10 mouse cellular contexts compared by ENCODE assay signal in the genomic region with DNA sequence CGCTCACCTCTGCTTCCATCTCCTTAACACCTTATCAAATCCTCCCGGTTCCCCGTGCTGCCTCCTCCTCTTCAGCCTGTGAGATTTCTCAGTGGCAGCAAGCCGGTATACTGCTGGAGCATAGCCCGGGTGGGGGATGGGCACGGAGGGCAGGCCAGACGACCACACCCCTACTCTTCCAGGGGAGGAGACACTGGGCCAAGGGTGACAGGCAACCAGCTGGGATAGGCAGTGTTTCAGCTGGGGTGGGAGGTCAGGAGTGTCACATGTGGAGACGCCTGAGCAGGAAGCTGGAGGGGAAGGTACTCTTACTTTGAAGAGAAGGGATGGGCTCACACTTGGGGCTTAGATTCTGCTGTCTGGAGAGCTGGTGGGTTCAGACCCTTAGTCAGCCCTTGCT. TPM values are rescaled to one million over a fixed set of nuclear protein-coding genes. Genes with fewer than 3 reads are reported as not detected.
DNase-seq lines count a peak whose midpoint lies in the region; ATAC-seq and TF ChIP-seq lines count a peak whose summit lies in the region.
"Had no signal": no experiment of that assay in that cellular context is flagged by ENCODE, and none has a peak within 500 bp of the region (broad histone marks: within the 10 kb centered on the region; RNA-seq: fewer than 3 reads in every experiment).

No protein-coding gene starts in this region.

- no peak overlapping the region for H3K9ac ChIP-seq in neural tube, embryonic 14.5 days (replicated peaks; ENCODE audit: low read depth, low read length)
- H3K9ac ChIP-seq: liver, embryonic 14.5 days had no signal

- H3K27me3 ChIP-seq in heart, embryonic 10.5 days (ENCODE audit: insufficient read depth, poor library complexity, severe bottlenecking) = peaks cover 52% of the 10 kb centered on the region; the same call in 1 of the 2 replicates
- H3K27me3 ChIP-seq in neural tube, embryonic 14.5 days (ENCODE audit: control insufficient read depth, insufficient read depth, low read length) = no peaks in the 10 kb centered on the region

- peak; percentile 32; the same call in 1 of the 2 replicates for ATAC-seq in neural tube, embryonic 14.5 days (ENCODE audit: low read depth)

- no peak for TF ChIP-seq CTCF in left cerebral cortex, adult 2 months (IDR thresholded peaks at IDR 0.05)

- intact Hi-C loops in left cerebral cortex, adult 2 months (cut with DNase I) = no loop called here

- 2% methylated on average over 8 of the region's 8 CpGs for WGBS in heart, embryonic 10.5 days
- WGBS in neural tube, embryonic 14.5 days = 10% methylated on average over 8 of the region's 8 CpGs

- no peak overlapping the region for H3K27ac ChIP-seq in heart, embryonic 10.5 days
- no peak overlapping the region for H3K27ac ChIP-seq in neural tube, embryonic 14.5 days (ENCODE audit: low read depth, low read length)
- no peak overlapping the region for H3K27ac ChIP-seq in left cerebral cortex, adult 2 months
- H3K27ac ChIP-seq: gastrocnemius, adult 2 months; liver, embryonic 14.5 days had no signal

- H3K36me3 ChIP-seq in heart, embryonic 10.5 days = no peaks in the 10 kb centered on the region
- no peaks in the 10 kb centered on the region for H3K36me3 ChIP-seq in neural tube, embryonic 14.5 days (ENCODE audit: control insufficient read depth, insufficient read depth, low read length)

- H3K9me3 ChIP-seq in heart, embryonic 10.5 days = no peaks in the 10 kb centered on the region
- H3K9me3 ChIP-seq in neural tube, embryonic 14.5 days (ENCODE audit: control insufficient read depth, low read length) = no peaks in the 10 kb centered on the region

- peaks cover 20% of the 10 kb centered on the region for H3K4me1 ChIP-seq in heart, embryonic 10.5 days
- H3K4me1 ChIP-seq in neural tube, embryonic 14.5 days (ENCODE audit: control insufficient read depth, insufficient read depth, low read length) = peaks cover 11% of the 10 kb centered on the region; the same call in 1 of the 2 replicates

- no peak overlapping the region for H3K4me2 ChIP-seq in neural tube, embryonic 14.5 days (ENCODE audit: low read depth, low read length)

- H3K4me3 ChIP-seq in heart, embryonic 10.5 days = no peak overlapping the region
- no peak overlapping the region for H3K4me3 ChIP-seq in neural tube, embryonic 14.5 days (ENCODE audit: low read depth, low read length)
- no peak overlapping the region for H3K4me3 ChIP-seq in left cerebral cortex, adult 2 months
- H3K4me3 ChIP-seq: gastrocnemius, adult 2 months had no signal

- peak; percentile 81 for DNase-seq in heart, adult 11 months
- no peak for DNase-seq in heart, embryonic 10.5 days (ENCODE audit: low spot score)
- DNase-seq in lung, postnatal 10 days = peak; percentile 32
- no peak for DNase-seq in lung, postnatal 14 days
- DNase-seq in embryo, embryonic 9.5 days (ENCODE audit: extremely low spot score) = peak; percentile 54
- no peak for DNase-seq in left cerebral cortex, adult 2 months (ENCODE audit: extremely low spot score in 1 of 2, low spot score in 2 of 2)
- no peak for DNase-seq in urinary bladder, postnatal 10 days (ENCODE audit: low spot score)
- DNase-seq: gastrocnemius, adult 2 months had no signal

RNA-seq across cellular contexts. Expression of gene Golga7b, which starts 59.6 kb away (rescaled TPM):
- 0.06 and 0.11 TPM in 2 replicates for polyA plus RNA-seq in heart, embryonic 10.5 days (2016; fragmentation: Nextera tagmentation; extraction: Ambion mirVana)
- polyA plus RNA-seq in neural tube, embryonic 14.5 days (2014; fragmentation: Nextera tagmentation; extraction: Ambion mirVana) = 52.2 and 62.5 TPM in 2 replicates
- 100 to 1,000 TPM; 124 TPM for total RNA-seq in left cerebral cortex, adult 2 months (2021)
- polyA plus RNA-seq: liver, embryonic 14.5 days had no signal

Comparison
In these comparisons a context has a peak if more than half of its experiments do, and no peak if none do; other contexts are left out.
1. DNase-seq: peak in heart, adult 11 months (single experiment), lung, postnatal 10 days (single experiment) and embryo, embryonic 9.5 days (single experiment); none in heart, embryonic 10.5 days (single experiment), lung, postnatal 14 days (single experiment), left cerebral cortex, adult 2 months (0 of 2) and urinary bladder, postnatal 10 days (single experiment).
2. RNA of gene Golga7b, which starts 59.6 kb away (polyA plus RNA-seq): 52.2 to 62.5 TPM in neural tube, embryonic 14.5 days; 0.06 to 0.11 TPM in heart, embryonic 10.5 days; every median in the first group is over 10 times any median in the second.